Mouse (Mus musculus) MEL (cell line): ENCODE measurements around the gene 6030452D12Rik. TPM values are rescaled to one million over a fixed set of nuclear protein-coding genes. Genes with fewer than 3 reads are reported as not detected.

Experiments
- DNase-seq: peaks from one replicate; pipeline ENCODE4 v3.0.0; 2011; ENCODE audit warnings: low read depth, low spot score
- H3K27ac ChIP-seq: 2 replicates; pipeline ENCODE4 v1.5.1; 2012; ENCODE audit warnings: low read depth, mild to moderate bottlenecking, control low read depth, low read length, moderate library complexity; ENCODE audit not compliant: control insufficient read depth
- H3K27me3 ChIP-seq, 2 experiments: fragments of 150-350 bp in 1 of 2; sonication (generic) in 1 of 2; 2 replicates each; pipeline ENCODE4 v1.6.1; 2012; ENCODE audit warnings: low read length in 2 of 2, mild to moderate bottlenecking in 2 of 2, improper control_type of control experiment in 1 of 2, moderate library complexity in 1 of 2; ENCODE audit not compliant: insufficient read depth in 2 of 2, control insufficient read depth in 1 of 2
- H3K36me3 ChIP-seq, 2 experiments: 2 replicates each; pipeline ENCODE4 v1.6.1; 2012 to 2014; ENCODE audit warnings: low read length in 2 of 2, improper control_type of control experiment in 1 of 2, inconsistent platforms in 1 of 2, mild to moderate bottlenecking in 1 of 2; ENCODE audit not compliant: insufficient read depth in 2 of 2, control insufficient read depth in 1 of 2
- H3K4me1 ChIP-seq, 2 experiments: fragments of 150-350 bp in 1 of 2; sonication (generic) in 1 of 2; 2 replicates each; pipeline ENCODE4 v1.6.1; 2012; ENCODE audit warnings: low read length in 2 of 2, improper control_type of control experiment in 1 of 2, mild to moderate bottlenecking in 1 of 2; ENCODE audit not compliant: insufficient read depth in 2 of 2, control insufficient read depth in 1 of 2
- H3K4me3 ChIP-seq, 2 experiments: fragments of 150-350 bp in 1 of 2; sonication (generic) in 1 of 2; 2 replicates each; pipeline ENCODE4 v1.5.1; 2012; ENCODE audit warnings: low read depth in 2 of 2, low read length in 2 of 2, mild to moderate bottlenecking in 2 of 2, moderate library complexity in 2 of 2, control low read depth in 1 of 2, improper control_type of control experiment in 1 of 2; ENCODE audit not compliant: control insufficient read depth in 1 of 2, insufficient read depth in 1 of 2
- H3K79me2 ChIP-seq: 2 replicates; pipeline ENCODE4 v1.6.1; 2012; ENCODE audit warnings: mild to moderate bottlenecking, low read length, moderate library complexity; ENCODE audit not compliant: control insufficient read depth, poor library complexity, insufficient read depth
- H3K9ac ChIP-seq: 2 replicates; pipeline ENCODE4 v1.6.1; 2012; ENCODE audit warnings: low read depth, mild to moderate bottlenecking, control low read depth, low read length, moderate library complexity; ENCODE audit not compliant: control insufficient read depth, poor library complexity, severe bottlenecking
- H3K9me3 ChIP-seq: fragments of 150-350 bp; sonication (generic); replicated peaks from 2 replicates; pipeline ENCODE4 v1.6.1; 2012; ENCODE audit warnings: mild to moderate bottlenecking, low read length, improper control_type of control experiment, moderate library complexity; ENCODE audit not compliant: insufficient read depth
- BHLHE40 ChIP-seq: IDR thresholded peaks from 2 replicates; pipeline ENCODE4 v1.6.1; 2012; ENCODE audit warnings: low read depth, mild to moderate bottlenecking, inconsistent platforms, low read length, improper control_type of control experiment, borderline replicate concordance
- CHD1 ChIP-seq: IDR thresholded peaks from 2 replicates; pipeline ENCODE4 v1.6.1; 2012; ENCODE audit warnings: low read depth, mild to moderate bottlenecking, inconsistent platforms, low read length, improper control_type of control experiment
- ELF1 ChIP-seq: IDR thresholded peaks from 2 replicates; pipeline ENCODE4 v1.6.1; 2014; ENCODE audit warnings: low read depth, mild to moderate bottlenecking, inconsistent platforms, low read length, improper control_type of control experiment, moderate library complexity
- EP300 ChIP-seq, 2 experiments: IDR thresholded peaks; 2 replicates each; pipeline ENCODE4 v1.6.1; 2011; ENCODE audit warnings: improper control_type of control experiment in 2 of 2, low read length in 2 of 2, low read depth in 1 of 2, mild to moderate bottlenecking in 1 of 2
- ETS1 ChIP-seq: IDR thresholded peaks from 2 replicates; pipeline ENCODE4 v1.6.1; 2012; ENCODE audit warnings: low read depth, mild to moderate bottlenecking, inconsistent platforms, low read length, improper control_type of control experiment, moderate library complexity
- GATA1 ChIP-seq: IDR thresholded peaks from 2 replicates; pipeline ENCODE4 v1.6.1; 2011; ENCODE audit warnings: low read depth, low read length, improper control_type of control experiment
- MAFK ChIP-seq: IDR thresholded peaks from 2 replicates; pipeline ENCODE4 v1.6.1; 2011; ENCODE audit warnings: low read depth, mild to moderate bottlenecking, low read length, improper control_type of control experiment, borderline replicate concordance
- MAZ ChIP-seq: IDR thresholded peaks from 2 replicates; pipeline ENCODE4 v1.6.1; 2012; ENCODE audit warnings: low read depth, mild to moderate bottlenecking, inconsistent platforms, low read length, improper control_type of control experiment
- MEF2A ChIP-seq: IDR thresholded peaks from 2 replicates; pipeline ENCODE4 v1.6.1; 2014; ENCODE audit warnings: low read depth, mild to moderate bottlenecking, inconsistent platforms, low read length, improper control_type of control experiment; ENCODE audit not compliant: poor library complexity, insufficient replicate concordance, severe bottlenecking; ENCODE audit errors: extremely low read depth
- MXI1 ChIP-seq: IDR thresholded peaks from 2 replicates; pipeline ENCODE4 v1.6.1; 2011; ENCODE audit warnings: mild to moderate bottlenecking, low read depth, low read length, improper control_type of control experiment
- MYB ChIP-seq: IDR thresholded peaks from 2 replicates; pipeline ENCODE4 v1.6.1; 2011; ENCODE audit warnings: mild to moderate bottlenecking, low read depth, low read length, improper control_type of control experiment
- POLR2A ChIP-seq, 2 experiments: IDR thresholded peaks; 2 replicates each; pipeline ENCODE4 v1.6.1; 2011 to 2012; ENCODE audit warnings: low read length in 2 of 2, mild to moderate bottlenecking in 2 of 2, control low read depth in 1 of 2, improper control_type of control experiment in 1 of 2, low read depth in 1 of 2, moderate library complexity in 1 of 2; ENCODE audit not compliant: control insufficient read depth in 1 of 2, insufficient read depth in 1 of 2, poor library complexity in 1 of 2
- POLR2AphosphoS2 ChIP-seq: IDR thresholded peaks from 2 replicates; pipeline ENCODE4 v1.6.1; 2011; ENCODE audit warnings: low read length, improper control_type of control experiment
- POLR2AphosphoS5 ChIP-seq: IDR thresholded peaks from 2 replicates; pipeline ENCODE4 v1.6.1; 2012; ENCODE audit warnings: low read depth, borderline replicate concordance, mild to moderate bottlenecking, inconsistent platforms, low read length, moderate library complexity, mixed read lengths
- RAD21 ChIP-seq: IDR thresholded peaks from 2 replicates; pipeline ENCODE4 v1.6.1; 2011; ENCODE audit warnings: mild to moderate bottlenecking, low read depth, low read length, improper control_type of control experiment
- RCOR1 ChIP-seq: IDR thresholded peaks from 2 replicates; pipeline ENCODE4 v1.6.1; 2012; ENCODE audit warnings: low read depth, mild to moderate bottlenecking, inconsistent platforms, low read length, improper control_type of control experiment
- SIN3A ChIP-seq: IDR thresholded peaks from 2 replicates; pipeline ENCODE4 v1.6.1; 2012; ENCODE audit warnings: low read length, improper control_type of control experiment, inconsistent platforms
- SMC3 ChIP-seq: IDR thresholded peaks from 2 replicates; pipeline ENCODE4 v1.6.1; 2011; ENCODE audit warnings: low read depth, low read length, improper control_type of control experiment
- TAL1 ChIP-seq: IDR thresholded peaks from 2 replicates; pipeline ENCODE4 v1.6.1; 2012; ENCODE audit warnings: mild to moderate bottlenecking, inconsistent platforms, low read length, moderate library complexity, mixed read lengths
- TBP ChIP-seq: IDR thresholded peaks from 2 replicates; pipeline ENCODE4 v1.8.0; 2011; ENCODE audit warnings: low read depth, low read length, improper control_type of control experiment
- UBTF ChIP-seq: IDR thresholded peaks from 2 replicates; pipeline ENCODE4 v1.6.1; 2012; ENCODE audit warnings: low read depth, mild to moderate bottlenecking, inconsistent platforms, low read length, improper control_type of control experiment, moderate library complexity, borderline replicate concordance; ENCODE audit not compliant: insufficient read depth
- USF1 ChIP-seq: IDR thresholded peaks from 2 replicates; pipeline ENCODE4 v1.6.1; 2014; ENCODE audit warnings: low read depth, mild to moderate bottlenecking, inconsistent platforms, low read length, improper control_type of control experiment, moderate library complexity
- USF2 ChIP-seq, 2 experiments: IDR thresholded peaks; 2 replicates each; pipeline ENCODE4 v1.6.1; 2011 to 2012; ENCODE audit warnings: improper control_type of control experiment in 2 of 2, low read length in 2 of 2, borderline replicate concordance in 1 of 2, inconsistent platforms in 1 of 2, low read depth in 1 of 2, mild to moderate bottlenecking in 1 of 2; ENCODE audit not compliant: insufficient read depth in 1 of 2
- ZKSCAN1 ChIP-seq: IDR thresholded peaks from 2 replicates; pipeline ENCODE4 v1.6.1; 2012; ENCODE audit warnings: low read depth, mild to moderate bottlenecking, inconsistent platforms, low read length, improper control_type of control experiment, moderate library complexity
- polyA plus RNA-seq, 2 experiments: library from polyadenylated mRNA; stranded (reverse) in 1 of 2; unstranded in 1 of 2; fragments of >175 nt in 1 of 2; fragments of >200 nt in 1 of 2; gene quantifications; 2 replicates each; pipeline versions ENCODE4 v1.2.1 to v1.2.4; 2012; ENCODE audit warnings: low replicate concordance in 2 of 2, low read depth in 1 of 2; ENCODE audit not compliant: insufficient read length in 2 of 2, insufficient read depth in 1 of 2, missing spikeins in 1 of 2
- total RNA-seq: library from RNA; depleted of rRNA; stranded (reverse); fragments of 300-350 nt; gene quantifications from 2 replicates; pipeline ENCODE4 v1.2.3, GENCODE M21; 2012

The 6030452D12Rik gene
- total and polyA plus RNA-seq, 3 experiments: not detected

GRCm38 (mm10) chr8:106518763-106519162 is 18.4 kb downstream of the 6030452D12Rik start:
- no peak for TF ChIP-seq SIN3A
- no peak for TF ChIP-seq MXI1
- TF ChIP-seq POLR2AphosphoS2: no peak
- TF ChIP-seq POLR2AphosphoS5: no peak
- no peak for TF ChIP-seq USF1
- TF ChIP-seq MYB: no peak
- no peak for TF ChIP-seq ZKSCAN1
- no peak for TF ChIP-seq MAZ
- TF ChIP-seq TBP: no peak
- TF ChIP-seq BHLHE40: no peak
- TF ChIP-seq UBTF: no peak
- no peak for TF ChIP-seq TAL1
- TF ChIP-seq SMC3: no peak
- TF ChIP-seq CHD1: no peak
- TF ChIP-seq ETS1: no peak
- TF ChIP-seq RAD21: no peak
- no peaks in the 10 kb centered on the region for H3K79me2 ChIP-seq
- no peaks in the 10 kb centered on the region for H3K36me3 ChIP-seq
- H3K27me3 ChIP-seq: no peaks in the 10 kb centered on the region; a peak in 1 of 4 replicates
- no peak for DNase-seq
- H3K9ac ChIP-seq: no peak overlapping the region
- H3K4me1 ChIP-seq: no peaks in the 10 kb centered on the region
- no peaks in the 10 kb centered on the region for H3K9me3 ChIP-seq
- H3K27ac ChIP-seq: no peak overlapping the region
- H3K4me3 ChIP-seq: no peak overlapping the region

- Histone ChIP-seq H3K79me2 (no peaks in the 10 kb centered on the region), H3K4me1 (no peaks in the 10 kb centered on the region), H3K9ac (no peak overlapping the region), H3K27ac (no peak overlapping the region), H3K4me3 (no peak overlapping the region), H3K36me3 (no peaks in the 10 kb centered on the region), H3K9me3 (no peaks in the 10 kb centered on the region), H3K27me3 (no peaks in the 10 kb centered on the region; a peak in 1 of 4 replicates)
- TF ChIP-seq GATA1 (no peak), USF2 (IDR thresholded peaks at IDR 0.05; ENCODE audit: borderline replicate concordance in 1 of 2, insufficient read depth in 1 of 2, low read depth in 1 of 2, low read length in 2 of 2) (no peak), TAL1 (no peak), CHD1 (no peak), MEF2A (no peak), ELF1 (no peak), POLR2A (IDR thresholded peaks at IDR 0.05; ENCODE audit: control insufficient read depth in 1 of 2, insufficient read depth in 1 of 2, low read depth in 1 of 2, low read length in 2 of 2, poor library complexity in 1 of 2) (no peak), EP300 (IDR thresholded peaks at IDR 0.05; ENCODE audit: low read depth in 1 of 2, low read length in 2 of 2) (no peak), UBTF (no peak), RCOR1 (no peak), MAFK (no peak), ETS1 (no peak)
- no peak for DNase-seq
Observed at GRCm38 (mm10) chr8:106520578-106520977, 20.3 kb downstream of the 6030452D12Rik start.
